Mouse (Mus musculus) lung, adult 10 weeks (tissue): ENCODE measurements around the gene Ropn1l. TPM values are rescaled to one million over a fixed set of nuclear protein-coding genes. Genes with fewer than 3 reads are reported as not detected.

Source experiments
- polyA plus RNA-seq: library from polyadenylated mRNA; stranded (reverse); fragments of 350-450 nt; fragmentation: Illumina TruSeq; extraction: RNeasy Lipid Tissue Mini Kit (QIAGEN cat#74804); gene quantifications from one replicate; pipeline ENCODE4 v1.2.3, GENCODE M21; 2014; ENCODE audit warnings: low read depth, low replicate concordance; ENCODE audit not compliant: insufficient read depth

The Ropn1l gene
- 4.5 TPM for polyA plus RNA-seq

DNA sequence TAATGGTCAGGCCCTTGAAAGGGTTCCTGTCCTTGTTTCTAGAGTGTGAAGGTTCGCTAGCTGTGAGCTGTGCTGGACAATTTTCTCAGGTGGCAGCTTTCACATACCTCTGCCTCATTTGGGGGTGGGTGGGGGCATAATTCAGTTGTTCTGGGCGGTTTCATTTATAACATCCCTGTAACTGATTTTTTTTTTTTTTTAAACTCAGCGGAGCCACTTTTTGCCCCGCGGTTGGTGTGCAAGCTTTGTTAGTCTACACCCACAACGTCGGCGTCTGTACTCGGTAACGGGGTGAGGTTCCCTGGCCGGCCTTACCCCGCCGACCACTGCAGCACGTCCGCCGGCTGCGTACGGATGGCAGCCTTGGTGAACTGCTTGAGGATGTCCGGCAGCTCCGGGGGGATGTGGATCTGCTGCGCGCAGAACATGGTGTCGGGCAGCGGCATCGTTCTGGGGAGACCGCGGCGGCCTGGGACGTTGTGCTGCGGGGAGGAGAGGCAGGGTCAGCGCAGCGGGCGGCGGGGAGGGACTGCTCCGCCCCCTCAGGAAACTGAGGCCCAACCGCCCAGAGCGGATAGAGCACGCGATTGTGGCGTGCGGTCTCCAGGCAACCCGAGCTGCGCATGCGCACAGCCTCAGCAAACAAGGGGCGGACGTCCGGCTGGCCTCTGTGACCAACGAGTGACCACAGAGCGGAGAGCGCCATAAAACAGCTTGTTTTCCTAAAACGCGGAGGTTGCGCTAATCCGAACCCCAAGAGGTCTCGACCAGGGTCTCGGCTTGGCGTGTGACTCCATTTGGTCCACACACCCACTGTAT is at the start of gene Ropn1l:
TSS of gene Ropn1l (minus strand) at position 640 of the 819 bp plus-strand sequence.

Other genes starting within 250 kb of the Ropn1l start
- gene Dap, start 229.4 kb downstream of the Ropn1l start, polyA plus RNA-seq, result 80.3 TPM
- 15.3 TPM for gene Ankrd33b, start 86.0 kb downstream of the Ropn1l start, polyA plus RNA-seq
- gene March6, start 77.3 kb upstream of the Ropn1l start, polyA plus RNA-seq, result 19.0 TPM
- gene Cmbl, start 111.7 kb upstream of the Ropn1l start, polyA plus RNA-seq, result 37.9 TPM
- 154 TPM for gene Cct5, start 148.1 kb upstream of the Ropn1l start, polyA plus RNA-seq
- gene Fam173b, start 148.1 kb upstream of the Ropn1l start, polyA plus RNA-seq, result 12.1 TPM